Mouse (Mus musculus) myocyte (in vitro differentiated cells): ENCODE results near the gene Lyrm7.
"Not testable (repeated sequence)": the region's sequence is repeated elsewhere in the genome, so short reads cannot be mapped to it uniquely, and the experiment has no call there.

Source experiments
- E2F4 ChIP-seq: IDR thresholded peaks from one replicate; pipeline ENCODE4 v1.6.1; 2011; ENCODE audit warnings: mild to moderate bottlenecking, control low read depth, moderate library complexity; ENCODE audit not compliant: insufficient read depth
- MYOG ChIP-seq, 3 experiments: IDR thresholded peaks; one replicate each; pipeline ENCODE4 v1.6.1; 2011; ENCODE audit warnings: control low read depth in 2 of 3, low read depth in 2 of 3, mild to moderate bottlenecking in 2 of 3; ENCODE audit not compliant: insufficient read length in 2 of 3, control insufficient read depth in 1 of 3, insufficient read depth in 1 of 3
- POLR2A ChIP-seq: IDR thresholded peaks from one replicate; pipeline ENCODE4 v1.6.1; 2011; ENCODE audit warnings: low read depth, mild to moderate bottlenecking, control low read depth, moderate library complexity; ENCODE audit not compliant: insufficient read length
- TCF12 ChIP-seq: IDR thresholded peaks from one replicate; pipeline ENCODE4 v1.6.1; 2011; ENCODE audit warnings: mild to moderate bottlenecking, control low read depth; ENCODE audit not compliant: poor library complexity, insufficient read depth, severe bottlenecking
- TCF3 ChIP-seq: IDR thresholded peaks from one replicate; pipeline ENCODE4 v1.6.1; 2011; ENCODE audit warnings: low read depth, control low read depth; ENCODE audit not compliant: insufficient read length

DNA sequence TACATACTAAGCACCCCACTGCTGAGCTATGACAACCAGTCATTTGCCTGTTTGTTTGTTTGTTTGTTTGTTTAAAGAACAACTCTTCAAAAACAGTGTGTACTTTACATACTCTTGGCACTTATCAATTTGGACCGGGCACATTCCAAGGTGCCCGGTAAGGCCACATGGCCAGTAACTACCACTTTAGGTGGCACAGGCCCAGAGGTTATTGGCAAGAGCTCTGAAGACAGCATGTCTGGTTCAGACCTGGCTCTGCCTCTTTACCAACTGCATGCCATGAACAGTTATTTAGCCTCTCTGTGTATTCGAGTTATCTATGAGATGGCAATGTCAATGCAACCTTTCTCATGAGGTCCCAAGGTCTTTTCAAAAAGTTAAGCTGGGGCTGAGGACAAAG, 35.9 kb upstream of the Lyrm7 start:
- not testable (repeated sequence) for TF ChIP-seq POLR2A; E2F4; TCF12; MYOG (IDR thresholded peaks at IDR 0.05; ENCODE audit: control insufficient read depth in 1 of 3, insufficient read depth in 1 of 3, insufficient read length in 2 of 3, low read depth in 2 of 3); TCF3
